Mouse (Mus musculus): ENCODE results near the gene Clcn6.

DNA sequence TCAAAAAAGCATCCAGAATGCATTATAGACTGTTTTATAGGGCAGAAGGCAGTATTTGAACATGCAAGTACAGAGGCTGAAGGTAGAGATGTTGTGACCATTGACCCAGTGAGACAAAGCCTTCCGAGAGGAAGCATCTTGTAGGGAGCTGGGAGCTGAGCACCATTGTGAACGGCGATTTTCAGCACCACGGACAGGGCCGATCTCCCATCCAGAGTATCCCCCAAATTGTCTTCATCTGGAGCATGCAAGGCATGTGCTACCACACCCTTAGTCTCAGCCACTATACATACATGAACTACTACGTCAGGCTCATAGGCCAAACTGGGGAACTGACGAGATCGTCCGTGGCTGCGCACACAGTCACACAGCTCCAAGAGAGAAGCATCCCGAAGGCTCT lies 81.5 kb downstream of the Clcn6 start:
- TF ChIP-seq GATA1 (IDR thresholded peaks at IDR 0.05; ENCODE audit: low read length) (no peak), TAL1 (IDR thresholded peaks at IDR 0.05; ENCODE audit: low read length) (no peak)

Data from erythroblast, embryonic 14.5 days (primary cell).